Mouse (Mus musculus): ENCODE data around the gene Fam189a2.

Fam189a2 gene

GRCm38 (mm10) chr19:23941422-23941949 is 89.3 kb downstream of the Fam189a2 start:
- DNase-seq (ENCODE audit: low spot score in 2 of 2), result no peak

GRCm38 (mm10) chr19:23930826-23931225 is 100.0 kb downstream of the Fam189a2 start:
- DNase-seq (ENCODE audit: low spot score in 2 of 2), result no peak

- DNase-seq (ENCODE audit: low spot score in 2 of 2), result no peak
Observed at GRCm38 (mm10) chr19:23925541-23925940, 105.3 kb downstream of the Fam189a2 start.

GRCm38 (mm10) chr19:23924791-23925190 is 106.0 kb downstream of the Fam189a2 start:
- DNase-seq (ENCODE audit: low spot score in 2 of 2), result no peak

GRCm38 (mm10) chr19:23924057-23924456 is 106.8 kb downstream of the Fam189a2 start:
- DNase-seq (ENCODE audit: low spot score in 2 of 2), result no peak

All from right cerebral cortex, postnatal 10 days (tissue).